Mouse (Mus musculus): ENCODE results near the gene Denr. TPM values are rescaled to one million over a fixed set of nuclear protein-coding genes. Genes with fewer than 3 reads are reported as not detected.

Gene Denr
- total RNA-seq, 2 experiments from 2014 or later, result 54.0 to 58.7 TPM

DNA sequence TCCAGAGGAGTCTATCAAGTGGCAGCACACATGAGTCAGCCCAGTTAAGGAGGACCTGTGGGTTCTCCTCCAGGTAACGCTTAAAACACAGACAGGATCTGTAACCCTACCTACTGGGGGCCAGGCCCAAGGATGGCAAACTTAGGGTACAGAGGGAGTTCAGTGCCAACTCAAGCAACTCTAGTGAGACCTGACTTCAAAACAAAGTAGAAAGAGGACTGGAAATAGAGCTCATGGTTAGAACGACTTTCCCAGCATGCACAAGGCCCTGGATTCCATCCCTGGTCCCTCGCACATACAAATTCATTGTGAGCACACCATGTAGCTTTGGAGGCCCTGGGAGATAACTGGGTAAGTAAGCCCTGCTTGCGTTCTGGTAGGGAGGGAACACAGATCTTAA lies 63.6 kb downstream of the Denr start:
- DNase-seq, result no peak

GRCm38 (mm10) chr5:123972453-123972852 lies 65.5 kb downstream of the Denr start:
- DNase-seq, result no peak

DNA sequence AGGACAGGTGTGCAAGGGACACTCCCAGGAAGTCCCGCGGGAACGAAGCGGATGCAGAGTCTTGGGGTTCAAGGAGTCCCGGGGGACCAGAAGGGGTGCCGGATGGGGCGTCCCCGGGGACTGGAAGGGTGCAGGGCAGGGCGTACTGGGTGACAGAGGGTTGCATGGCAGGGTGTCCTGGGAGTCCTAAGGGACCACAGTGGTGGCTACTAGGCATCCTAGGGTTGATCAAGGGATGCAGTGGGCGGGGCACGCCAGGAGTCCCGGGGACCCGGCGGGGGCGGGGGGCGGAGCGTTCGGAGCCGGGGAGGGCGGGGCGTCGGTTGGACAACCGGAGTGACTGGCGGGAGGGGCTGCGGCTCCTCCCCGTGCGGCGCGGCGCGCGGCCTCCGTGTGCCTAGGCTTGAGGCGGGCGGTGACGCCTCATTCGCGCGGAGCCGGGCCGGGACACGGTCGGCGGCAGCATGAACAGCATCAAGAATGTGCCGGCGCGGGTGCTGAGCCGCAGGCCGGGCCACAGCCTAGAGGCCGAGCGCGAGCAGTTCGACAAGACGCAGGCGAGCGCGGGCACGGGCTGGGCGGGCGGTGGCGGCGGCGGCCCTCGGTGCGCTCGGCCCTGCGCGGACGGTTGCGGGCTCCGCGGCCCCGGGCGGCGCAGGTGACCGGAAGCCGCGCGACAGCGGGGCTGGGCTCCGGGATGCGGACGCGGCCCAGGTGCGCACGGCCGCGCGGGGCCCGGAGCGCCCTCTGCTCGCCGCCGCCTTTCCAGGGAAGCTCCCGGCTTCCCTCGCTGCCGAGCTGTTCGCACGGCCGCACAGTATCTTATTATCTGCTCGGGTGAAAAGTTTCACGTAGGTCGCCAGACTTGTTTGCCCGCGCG lies 66.6 kb downstream of the Denr start, which contains the start of gene Hip1r:
Gene Hip1r (plus strand): TSS at position 330 of the 880 bp plus-strand sequence.
- peak; percentile 81 to 87 for DNase-seq

DNA sequence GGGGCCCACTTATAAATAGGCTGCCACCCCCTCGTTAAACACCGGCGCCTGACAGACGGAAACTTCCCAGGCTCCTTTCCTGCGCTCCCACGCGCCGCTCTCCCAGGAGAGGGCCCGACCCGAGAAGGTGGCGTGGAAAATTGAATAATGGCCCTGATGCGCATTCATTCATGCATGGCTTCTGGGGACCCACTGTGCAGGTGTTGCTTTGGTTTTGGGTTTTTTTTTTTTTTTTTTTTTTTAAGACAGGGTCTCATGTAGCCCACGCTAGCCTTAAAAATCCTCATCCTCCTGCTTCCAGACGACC lies 67.2 kb downstream of the Denr start:
- DNase-seq, result peak in 1 of 2 experiments; percentile 55

DNA sequence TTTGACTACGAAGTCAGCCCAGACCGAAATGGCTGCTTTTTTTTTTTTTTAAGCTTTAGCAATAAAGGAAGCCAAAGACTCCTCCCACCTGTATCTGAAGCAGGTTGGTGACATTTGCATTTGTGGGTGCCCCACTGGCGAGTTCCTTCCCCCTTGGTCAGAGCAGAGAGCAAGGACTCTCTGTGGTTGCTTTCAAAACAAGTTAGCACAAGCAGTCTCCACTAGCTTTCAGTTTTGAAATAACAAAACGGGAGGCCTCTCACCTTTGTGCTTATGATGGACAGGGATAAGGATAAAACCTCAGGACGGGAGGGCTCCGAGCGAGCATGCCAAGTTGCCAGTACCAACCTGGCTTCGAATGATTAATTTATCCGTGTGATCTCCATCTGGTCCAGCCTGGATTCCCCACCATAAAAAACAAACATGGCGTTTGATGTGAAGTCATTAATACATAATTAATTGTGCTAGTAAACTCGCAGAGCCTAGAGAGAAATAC lies 67.7 kb downstream of the Denr start:
- DNase-seq, result peak in 1 of 2 experiments; percentile 31

- DNase-seq, result peak in 1 of 2 experiments; percentile 27
Observed at GRCm38 (mm10) chr5:123975668-123976180, 68.7 kb downstream of the Denr start.

DNA sequence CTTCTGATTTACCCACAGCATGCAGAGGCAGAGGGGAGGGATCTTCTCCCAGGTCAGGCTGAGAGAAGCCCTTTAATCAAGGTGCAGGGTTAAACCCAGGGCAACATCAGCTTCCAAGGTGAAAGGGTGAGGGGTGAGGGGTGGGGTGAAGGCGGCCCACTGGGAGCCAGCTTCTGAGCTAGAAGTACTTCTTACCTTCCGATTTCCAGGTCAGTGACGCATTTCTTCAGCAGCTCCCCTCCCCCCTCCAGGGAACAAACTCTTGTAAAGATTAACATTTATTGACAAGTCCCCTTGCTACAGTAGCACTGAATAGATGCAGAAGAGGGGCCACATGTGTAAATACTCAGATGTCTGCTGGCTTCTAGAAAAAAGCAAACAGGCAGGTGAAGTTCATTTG lies 70.3 kb downstream of the Denr start:
- no peak for DNase-seq

- DNase-seq, result peak in 1 of 2 experiments; percentile 8
Observed at GRCm38 (mm10) chr5:123978131-123978530, 71.2 kb downstream of the Denr start.

Other genes starting within 250 kb of the Denr start
- 100 to 1,000 TPM; 173 to 179 TPM for gene Clip1, start 222.6 kb upstream of the Denr start, total RNA-seq (2021)
- gene Zcchc8, start 186.1 kb upstream of the Denr start, total RNA-seq (2021), result 10 to 100 TPM; 17.3 to 22.0 TPM
- 10 to 100 TPM; 35.7 to 39.7 TPM for gene Rsrc2, start 157.8 kb upstream of the Denr start, total RNA-seq (2021)
- gene Kntc1, start 157.5 kb upstream of the Denr start, total RNA-seq (2021), result under 1 TPM; 0.31 to 0.97 TPM
- under 1 TPM in 1 of 2 experiments, not detected in 1; 0.39 TPM for gene Hcar2, start 41.7 kb upstream of the Denr start, total RNA-seq (2021)
- under 1 TPM; 0.47 to 0.90 TPM for gene Hcar1, start 27.2 kb upstream of the Denr start, total RNA-seq (2021)
- gene Gm43518, start 20.2 kb downstream of the Denr start, total RNA-seq (2021), result 1 to 10 TPM in 1 of 2 experiments, not detected in 1; 1.1 TPM
- gene Ccdc62, start 23.5 kb downstream of the Denr start, total RNA-seq (2021), result 1 to 10 TPM; 3.8 to 4.1 TPM
- 10 to 100 TPM; 11.1 to 11.3 TPM for gene Hip1r, start 66.5 kb downstream of the Denr start, total RNA-seq (2021)
- 10 to 100 TPM; 15.1 to 15.2 TPM for gene Vps37b, start 125.1 kb downstream of the Denr start, total RNA-seq (2021)
- gene Abcb9, start 188.6 kb downstream of the Denr start, total RNA-seq (2021), result 10 to 100 TPM in 1 of 2 experiments, 1 to 10 TPM in 1; 8.9 to 10.7 TPM
- gene Ogfod2, start 205.1 kb downstream of the Denr start, total RNA-seq (2021), result 10 to 100 TPM; 15.1 to 17.5 TPM
- 10 to 100 TPM; 36.3 to 37.8 TPM for gene Arl6ip4, start 208.9 kb downstream of the Denr start, total RNA-seq (2021)

Data from heart, adult 18-20 months (tissue).